Mouse (Mus musculus) Patski (cell line): ENCODE data around the gene Nrarp. TPM values are rescaled to one million over a fixed set of nuclear protein-coding genes. Genes with fewer than 3 reads are reported as not detected.

Experiments
- ATAC-seq: fragments of 100-300 bp; one replicate; pipeline ENCODE4 v1.8.0; 2021
- CTCF ChIA-PET: fragments of 350-600 bp; sonication (Branson Sonifier 250); formaldehyde crosslinking; loops from one replicate; lab custom pipeline; 2022; ENCODE audit warnings: inconsistent platforms; lab: Charles Lee
- POLR2A ChIA-PET: fragments of 350-600 bp; sonication (Branson Sonifier 250); formaldehyde crosslinking; loops from one replicate; lab custom pipeline; 2022; ENCODE audit warnings: antibody characterized with exemption, inconsistent platforms; lab: Charles Lee
- DNase-seq: peaks from one replicate; pipeline ENCODE4 v3.0.0-alpha.2; 2011; ENCODE audit warnings: low read depth, low spot score
- H3K27me3 ChIP-seq: fragments of 371-371 bp; one replicate; pipeline ENCODE4 v1.5.1; 2021
- CTCF ChIP-seq: fragments of 100-300 bp; IDR thresholded peaks from one replicate; pipeline ENCODE4 v1.5.1; 2021
- in situ Hi-C: fragments of 300-500 bp; cut with MboI; formaldehyde crosslinking; loops from 3 replicates; pipeline ENCODE4 v1.11.1; 2018; ENCODE audit warnings: low pct_unique_long_range_greater_than_20kb, mixed read lengths
- polyA plus RNA-seq: library from polyadenylated mRNA; unstranded; gene quantifications from one replicate; pipeline ENCODE4 v1.2.3, GENCODE M21; 2021

Nrarp gene
- polyA plus RNA-seq, 1 experiment from 2014 or later, result 0.12 TPM

GRCm38 (mm10) chr2:25181891-25182397 is 1.4 kb downstream of the Nrarp start:
- ChIA-PET CTCF (no interaction called here), POLR2A (no interaction called here)
- DNase-seq, result no peak
- in situ Hi-C loops, result no loop called here
- no peak for TF ChIP-seq CTCF
- peaks cover 42% of the 10 kb centered on the region for H3K27me3 ChIP-seq
- no peak for ATAC-seq

GRCm38 (mm10) chr2:25182664-25183063 is 2.1 kb downstream of the Nrarp start:
- CTCF ChIA-PET, result no interaction called here
- H3K27me3 ChIP-seq, result peaks cover 42% of the 10 kb centered on the region
- no peak for DNase-seq
- ATAC-seq, result no peak
- POLR2A ChIA-PET, result no interaction called here
- TF ChIP-seq CTCF, result no peak
- in situ Hi-C loops, result no loop called here

GRCm38 (mm10) chr2:25183336-25183735 is 2.8 kb downstream of the Nrarp start:
- H3K27me3 ChIP-seq, result peaks cover 42% of the 10 kb centered on the region
- ATAC-seq (no peak), DNase-seq (no peak)
- POLR2A ChIA-PET, result no interaction called here
- CTCF ChIA-PET, result interaction anchor here (1.0 kb wide), 1 partner anchor 45 kb away, joined by 3 read pairs; no protein-coding TSS in a partner anchor
- in situ Hi-C loops, result no loop called here
- no peak for TF ChIP-seq CTCF

- in situ Hi-C loops, result no loop called here
- ATAC-seq, result no peak
- H3K27me3 ChIP-seq, result peaks cover 37% of the 10 kb centered on the region
These were observed 3.9 kb downstream of the Nrarp start for GRCm38 (mm10) chr2:25184496-25184895.

GRCm38 (mm10) chr2:25185625-25186574 is 5.3 kb downstream of the Nrarp start:
- TF ChIP-seq CTCF, result no peak
- POLR2A ChIA-PET, result no interaction called here
- in situ Hi-C loops, result no loop called here
- H3K27me3 ChIP-seq, result peaks cover 25% of the 10 kb centered on the region
- ATAC-seq (no peak), DNase-seq (no peak)
- CTCF ChIA-PET, result no interaction called here

More at GRCm38 (mm10) chr2:25184496-25184895, 3.9 kb downstream of the Nrarp start:
- DNase-seq, result no peak
- ChIA-PET CTCF (no interaction called here), POLR2A (no interaction called here)
- TF ChIP-seq CTCF, result no peak

GRCm38 (mm10) chr2:25186575-25186930 is 6.0 kb downstream of the Nrarp start:
- in situ Hi-C loops, result no loop called here
- CTCF ChIA-PET, result no interaction called here
- POLR2A ChIA-PET, result no interaction called here
- TF ChIP-seq CTCF, result no peak
- ATAC-seq (no peak), DNase-seq (no peak)
- H3K27me3 ChIP-seq, result peaks cover 19% of the 10 kb centered on the region

GRCm38 (mm10) chr2:25187841-25188240 is 7.3 kb downstream of the Nrarp start:
- DNase-seq, result no peak
- ChIA-PET POLR2A (no interaction called here), CTCF (interaction anchor here (1.1 to 1.5 kb wide), 2 partner anchors 9 to 41 kb away, joined by 3 to 5 read pairs; no protein-coding TSS in a partner anchor)
- no peak for TF ChIP-seq CTCF
- H3K27me3 ChIP-seq, result peaks cover 6% of the 10 kb centered on the region
- ATAC-seq, result no peak
- in situ Hi-C loops, result no loop called here

- no peaks in the 10 kb centered on the region for H3K27me3 ChIP-seq
- ChIA-PET POLR2A (no interaction called here), CTCF (interaction anchor here (1.1 to 2.2 kb wide), 6 partner anchors 10 to 77 kb away, joined by 3 to 25 read pairs (median 6); partner anchors contain the start of gene Nelfb)
- TF ChIP-seq CTCF, result no peak
- DNase-seq, result no peak
- ATAC-seq, result peak; percentile 70
- in situ Hi-C loops, result no loop called here
These were observed 12.8 kb downstream of the Nrarp start for GRCm38 (mm10) chr2:25193330-25193770.

- ATAC-seq (no peak), DNase-seq (no peak)
- no peaks in the 10 kb centered on the region for H3K27me3 ChIP-seq
- ChIA-PET POLR2A (interaction anchor here (1.1 to 1.7 kb wide), 2 partner anchors 30 to 34 kb away, joined by 3 to 4 read pairs; no protein-coding TSS in a partner anchor), CTCF (interaction anchor here (1.1 to 2.2 kb wide), 6 partner anchors 10 to 76 kb away, joined by 3 to 25 read pairs (median 5); partner anchors contain the start of genes Nelfb and Tubb4b)
- TF ChIP-seq CTCF, result no peak
- in situ Hi-C loops, result no loop called here
These were observed 13.4 kb downstream of the Nrarp start for GRCm38 (mm10) chr2:25194006-25194405.

- DNase-seq, result no peak
- no peak for TF ChIP-seq CTCF
- no peak for ATAC-seq
- no peaks in the 10 kb centered on the region for H3K27me3 ChIP-seq
- ChIA-PET CTCF (interaction anchor here (1.1 to 2.2 kb wide), 5 partner anchors 9 to 75 kb away, joined by 3 to 25 read pairs (median 6); partner anchors contain the start of gene Tubb4b), POLR2A (interaction anchor here (1.1 to 1.7 kb wide), 2 partner anchors 31 to 33 kb away, joined by 3 to 4 read pairs; no protein-coding TSS in a partner anchor)
- in situ Hi-C loops, result no loop called here
These were observed 14.1 kb downstream of the Nrarp start for GRCm38 (mm10) chr2:25194486-25195171.
